7 mouse cellular contexts compared by ENCODE assay signal in genomic region chr16:90934687-90935328, GRCm38 (mm10). TPM values are rescaled to one million over a fixed set of nuclear protein-coding genes. Genes with fewer than 3 reads are reported as not detected.
DNase-seq lines count a peak whose midpoint lies in the region; ATAC-seq lines count a peak whose summit lies in the region.

Gene Cfap298, minus strand, starts transcription at chr16:90935114.

- H3K4me1 ChIP-seq in intestine, embryonic 16.5 days (ENCODE audit: control insufficient read depth, insufficient read depth, low read length), result peaks cover 5% of the 10 kb centered on the region; the same call in 1 of the 2 replicates
- peaks cover 6% of the 10 kb centered on the region; the same call in 1 of the 2 replicates for H3K4me1 ChIP-seq in midbrain, embryonic 11.5 days (ENCODE audit: control insufficient read depth, insufficient read depth, low read length)

- DNase-seq in adrenal gland, adult 8-10 months, result peak; percentile 92
- DNase-seq in embryo, embryonic 9.5 days (ENCODE audit: extremely low spot score), result peak; percentile 94
- peak; percentile 81 to 91 for DNase-seq in gastrocnemius, postnatal 4 days (ENCODE audit: low spot score in 2 of 2)
- DNase-seq in left cerebral cortex, postnatal 36 days (ENCODE audit: low spot score in 2 of 2), result peak; percentile 93 to 94
- DNase-seq in midbrain, embryonic 11.5 days (ENCODE audit: low spot score, missing footprints), result peak; percentile 99
- peak; percentile 96 for DNase-seq in skeletal muscle tissue, adult 2 months (ENCODE audit: low read depth, low spot score)

- H3K27ac ChIP-seq in intestine, embryonic 16.5 days (ENCODE audit: low read length), result peak within 1 kb of the TSS; percentile 86
- peak within 1 kb of the TSS; percentile 77 for H3K27ac ChIP-seq in midbrain, embryonic 11.5 days (ENCODE audit: low read depth, low read length)

- peak within 1 kb of the TSS; percentile 82 for H3K9ac ChIP-seq in intestine, embryonic 16.5 days (ENCODE audit: low read depth, low read length)
- H3K9ac ChIP-seq in midbrain, embryonic 11.5 days (ENCODE audit: low read length), result peak within 1 kb of the TSS; percentile 89

- peak; percentile 99 for ATAC-seq in intestine, embryonic 16.5 days
- ATAC-seq in midbrain, embryonic 11.5 days (ENCODE audit: low FRiP score), result peak; percentile 98

- H3K4me3 ChIP-seq in intestine, embryonic 16.5 days (ENCODE audit: low read length), result peak within 1 kb of the TSS; percentile 91
- H3K4me3 ChIP-seq in midbrain, embryonic 11.5 days (ENCODE audit: low read depth, low read length), result peak within 1 kb of the TSS; percentile 77

- H3K9me3 ChIP-seq in intestine, embryonic 16.5 days (ENCODE audit: control insufficient read depth, low read length), result no peaks in the 10 kb centered on the region
- no peaks in the 10 kb centered on the region for H3K9me3 ChIP-seq in midbrain, embryonic 11.5 days (ENCODE audit: control insufficient read depth, low read length)

- intact Hi-C loops in left cerebral cortex, postnatal 36 days (cut with DNase I), result loop anchor here (1.0 kb wide), 1 partner anchor 208 kb away; the partner anchor contains the start of gene Mis18a

- H3K4me2 ChIP-seq in intestine, embryonic 16.5 days (ENCODE audit: low read depth, low read length), result peak within 1 kb of the TSS; percentile 55
- H3K4me2 ChIP-seq in midbrain, embryonic 11.5 days, result peak within 1 kb of the TSS; percentile 80

- H3K36me3 ChIP-seq in intestine, embryonic 16.5 days (ENCODE audit: control insufficient read depth, insufficient read depth, low read length), result no peaks in the 10 kb centered on the region
- no peaks in the 10 kb centered on the region for H3K36me3 ChIP-seq in midbrain, embryonic 11.5 days (ENCODE audit: control insufficient read depth, insufficient read depth, low read length)

- under 1% methylated on average over 56 of the region's 56 CpGs for WGBS in intestine, embryonic 16.5 days
- WGBS in midbrain, embryonic 11.5 days, result under 1% methylated on average over 56 of the region's 56 CpGs

- no peaks in the 10 kb centered on the region for H3K27me3 ChIP-seq in intestine, embryonic 16.5 days (replicated peaks; ENCODE audit: control insufficient read depth, insufficient read depth, low read length)
- no peaks in the 10 kb centered on the region for H3K27me3 ChIP-seq in midbrain, embryonic 11.5 days (ENCODE audit: control insufficient read depth, insufficient read depth, low read length)

RNA-seq across cellular contexts. Expression of gene Cfap298, which starts in this region (rescaled TPM):
- total RNA-seq in adrenal gland, adult 8-10 months (2022), result 10 to 100 TPM; 28.6 to 44.3 (median 38.4) TPM
- total RNA-seq in gastrocnemius, postnatal 4 days (2021), result 10 to 100 TPM; 19.1 to 28.2 TPM
- 34.0 and 40.9 TPM in 2 replicates for polyA plus RNA-seq in intestine, embryonic 16.5 days (2015; fragmentation: Nextera tagmentation; extraction: Ambion mirVana)
- 10 to 100 TPM; 41.5 to 44.8 TPM for total RNA-seq in left cerebral cortex, postnatal 36 days (2021)
- 50.5 and 52.7 TPM in 2 replicates for polyA plus RNA-seq in midbrain, embryonic 11.5 days (2014; fragmentation: Nextera tagmentation; extraction: Ambion mirVana)

Comparison
In these comparisons a context has a peak if more than half of its experiments do, and no peak if none do; other contexts are left out.
1. Peak in every context shown above with its lines: DNase-seq, ATAC-seq, H3K4me3 ChIP-seq and H3K27ac ChIP-seq.